Mouse (Mus musculus): ENCODE measurements around the gene Ubr1.

GRCm38 (mm10) chr2:120959827-120960226 lies 10.7 kb downstream of the Ubr1 start:
- TF ChIP-seq CTCF (IDR thresholded peaks at IDR 0.05; ENCODE audit: control insufficient read depth, insufficient read depth, low read length) (no peak), POLR2A (IDR thresholded peaks at IDR 0.05; ENCODE audit: borderline replicate concordance, control insufficient read depth, low read depth, low read length) (no peak)

Data from bone marrow, adult 2 months (tissue).